Mouse (Mus musculus) heart, postnatal 0 days (tissue): ENCODE measurements at regions not wholly inside any gene's neighbourhood (a gene's known extent, or its start where the extent isn't known, plus 50 kb on each side); places are given as distances from the start of the nearest gene placed in this dataset.

Source experiments
- ATAC-seq: fragments of 200-750 bp; cut with Nextera tagmentation; 2 replicates; pipeline ENCODE4 v1.8.0; 2017; ENCODE audit warnings: low read depth, moderate number of reproducible peaks, moderate library complexity; ENCODE audit not compliant: insufficient read depth
- DNase-seq: peaks from one replicate; pipeline ENCODE4 v3.0.0-alpha.2; 2016; ENCODE audit warnings: low spot score
- H3K27ac ChIP-seq: fragments of 300-500 bp; sonication (generic); 2 replicates; pipeline ENCODE4 v1.5.1; 2014; ENCODE audit warnings: low read depth, mild to moderate bottlenecking
- H3K27me3 ChIP-seq: fragments of 300-500 bp; sonication (generic); 2 replicates; pipeline ENCODE4 v1.6.1; 2014; ENCODE audit warnings: low read length, mixed read lengths; ENCODE audit not compliant: control insufficient read depth, insufficient read depth
- H3K36me3 ChIP-seq: fragments of 300-500 bp; sonication (generic); replicated peaks from 2 replicates; pipeline ENCODE4 v1.6.1; 2014; ENCODE audit warnings: low read length, mixed read lengths; ENCODE audit not compliant: control insufficient read depth, insufficient read depth
- H3K4me1 ChIP-seq: fragments of 300-500 bp; sonication (generic); 2 replicates; pipeline ENCODE4 v1.6.1; 2014; ENCODE audit warnings: antibody characterized with exemption; ENCODE audit not compliant: control insufficient read depth, insufficient read depth
- H3K4me2 ChIP-seq: fragments of 300-500 bp; sonication (generic); 2 replicates; pipeline ENCODE4 v1.6.1; 2014; ENCODE audit warnings: low read depth, mild to moderate bottlenecking, low read length, moderate library complexity
- H3K4me3 ChIP-seq: fragments of 300-500 bp; sonication (generic); 2 replicates; pipeline ENCODE4 v1.5.1; 2014; ENCODE audit warnings: low read depth, low read length
- H3K9ac ChIP-seq: fragments of 300-500 bp; sonication (generic); replicated peaks from 2 replicates; pipeline ENCODE4 v1.6.1; 2014; ENCODE audit warnings: low read depth, low read length, mixed read lengths
- H3K9me3 ChIP-seq: fragments of 300-500 bp; sonication (generic); replicated peaks from 2 replicates; pipeline ENCODE4 v1.6.1; 2016; ENCODE audit warnings: low read length; ENCODE audit not compliant: control insufficient read depth
- CTCF ChIP-seq: IDR thresholded peaks from 2 replicates; pipeline ENCODE4 v1.5.1; 2016; ENCODE audit warnings: antibody characterized with exemption, control low read depth, low read depth
- EP300 ChIP-seq: IDR thresholded peaks from 2 replicates; pipeline ENCODE4 v1.6.1; 2016; ENCODE audit warnings: antibody characterized with exemption, low read depth
- WGBS: fragments of 180-500 bp; shearing (Covaris S2); extraction: QIAGEN DNeasy Blood & Tissue Kit; methylation state at CpG from one replicate; pipeline ENCODE4 v1.1.7; 2014; 5-methylcytosine and 5-hydroxymethylcytosine counted together

DNA sequence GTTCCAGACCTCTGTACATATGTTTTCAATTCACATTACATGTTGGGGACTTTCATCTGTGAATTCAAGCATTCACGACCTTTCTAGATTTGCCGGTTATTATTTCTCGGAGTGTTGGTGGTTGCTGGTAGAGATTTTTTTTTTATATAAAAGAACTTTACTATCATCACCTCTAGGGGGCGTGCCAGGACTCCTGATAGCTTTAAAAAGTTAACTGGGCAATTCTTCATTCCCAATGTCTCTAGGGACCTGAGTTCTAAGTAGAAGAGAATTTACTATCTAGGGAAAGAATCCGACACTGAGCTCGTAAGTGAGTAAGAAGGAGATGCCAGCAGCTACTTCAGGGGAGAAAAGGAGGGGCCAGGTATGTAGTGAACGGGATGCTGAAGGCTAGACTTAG lies 112.8 kb upstream of the Tmem45b start:
- DNase-seq = no peak
- no peak overlapping the region for H3K27ac ChIP-seq
- no peak overlapping the region for H3K9ac ChIP-seq
- no peaks in the 10 kb centered on the region for H3K9me3 ChIP-seq
- no peak overlapping the region for H3K4me3 ChIP-seq
- TF ChIP-seq CTCF (no peak), EP300 (no peak)
- H3K27me3 ChIP-seq = no peaks in the 10 kb centered on the region; the same call in 1 of the 2 replicates
- no peak for ATAC-seq
- no peaks in the 10 kb centered on the region for H3K4me1 ChIP-seq
- H3K36me3 ChIP-seq = no peaks in the 10 kb centered on the region
- H3K4me2 ChIP-seq = no peak overlapping the region
- WGBS = 61% methylated on average over 7 of the region's 7 CpGs

DNA sequence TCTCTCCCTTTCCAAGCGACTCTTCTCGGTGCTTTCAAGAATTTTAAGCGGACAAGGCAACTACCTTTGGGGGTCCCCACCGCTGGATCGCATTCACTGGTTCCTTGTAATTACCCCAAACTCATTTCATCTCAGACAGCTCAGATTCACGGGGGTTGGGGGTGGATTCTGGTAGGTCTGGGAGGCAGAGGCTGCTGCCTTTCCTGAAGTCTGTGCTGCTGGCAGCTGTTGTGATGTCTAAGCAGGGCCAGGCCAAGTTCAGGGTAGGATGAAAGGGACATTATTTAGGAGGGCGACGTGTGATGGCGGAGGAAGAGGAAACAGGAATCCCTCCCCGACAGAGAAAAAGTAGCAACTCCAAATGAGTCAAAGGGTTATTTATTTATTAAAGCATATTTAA lies 102.8 kb upstream of the Tmem45b start:
- H3K9ac ChIP-seq = no peak overlapping the region
- no peak overlapping the region for H3K4me3 ChIP-seq
- 71% methylated on average over 10 of the region's 10 CpGs for WGBS
- H3K4me1 ChIP-seq = no peaks in the 10 kb centered on the region
- no peak overlapping the region for H3K4me2 ChIP-seq
- no peaks in the 10 kb centered on the region for H3K36me3 ChIP-seq
- DNase-seq = no peak
- no peak overlapping the region for H3K27ac ChIP-seq
- ATAC-seq = no peak
- no peaks in the 10 kb centered on the region for H3K27me3 ChIP-seq
- no peak for TF ChIP-seq CTCF
- TF ChIP-seq EP300 = no peak
- H3K9me3 ChIP-seq = no peaks in the 10 kb centered on the region

DNA sequence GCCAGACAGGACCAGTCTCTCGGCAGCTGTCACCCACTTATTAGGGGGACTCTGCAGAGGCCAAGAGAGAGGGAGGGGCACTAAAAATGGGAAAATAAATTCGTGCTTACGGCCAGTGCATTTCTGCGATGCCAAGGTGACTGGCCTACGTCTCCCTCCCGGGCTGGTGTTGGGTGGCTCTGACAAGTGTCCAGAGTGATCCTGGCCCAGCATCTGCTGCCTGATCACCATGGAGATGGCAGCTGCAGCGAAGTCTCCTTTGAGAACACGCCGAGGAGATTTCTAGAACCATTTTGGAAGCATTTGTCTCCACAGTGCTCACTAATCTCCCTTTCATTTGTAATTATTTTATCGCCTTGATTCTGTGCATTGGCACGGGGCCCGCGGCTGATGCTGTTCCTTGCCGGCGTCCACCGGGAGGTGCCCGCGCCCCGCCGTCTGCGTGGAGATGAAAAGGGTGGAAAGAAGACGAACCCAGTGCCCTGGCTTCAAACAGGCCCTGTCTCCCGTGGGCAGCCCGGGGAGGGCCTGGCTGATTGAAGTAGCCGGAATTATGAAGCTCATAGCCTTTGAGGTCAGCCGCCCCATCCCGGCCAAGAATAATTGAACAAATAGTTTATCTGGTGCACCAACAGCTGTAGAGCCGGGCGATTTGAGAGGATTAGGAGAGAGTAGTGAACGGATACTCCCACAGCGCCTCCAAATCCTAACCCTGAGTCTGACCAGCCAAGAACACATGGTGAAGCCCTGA lies 102.2 kb upstream of the Tmem45b start:
- Histone ChIP-seq H3K9me3 (no peaks in the 10 kb centered on the region), H3K27me3 (no peaks in the 10 kb centered on the region), H3K4me3 (no peak overlapping the region), H3K27ac (no peak overlapping the region), H3K9ac (no peak overlapping the region), H3K4me2 (no peak overlapping the region), H3K36me3 (no peaks in the 10 kb centered on the region), H3K4me1 (no peaks in the 10 kb centered on the region)
- ATAC-seq (no peak), DNase-seq (no peak)
- WGBS = 72% methylated on average over 31 of the region's 31 CpGs
- TF ChIP-seq EP300 = no peak

DNA sequence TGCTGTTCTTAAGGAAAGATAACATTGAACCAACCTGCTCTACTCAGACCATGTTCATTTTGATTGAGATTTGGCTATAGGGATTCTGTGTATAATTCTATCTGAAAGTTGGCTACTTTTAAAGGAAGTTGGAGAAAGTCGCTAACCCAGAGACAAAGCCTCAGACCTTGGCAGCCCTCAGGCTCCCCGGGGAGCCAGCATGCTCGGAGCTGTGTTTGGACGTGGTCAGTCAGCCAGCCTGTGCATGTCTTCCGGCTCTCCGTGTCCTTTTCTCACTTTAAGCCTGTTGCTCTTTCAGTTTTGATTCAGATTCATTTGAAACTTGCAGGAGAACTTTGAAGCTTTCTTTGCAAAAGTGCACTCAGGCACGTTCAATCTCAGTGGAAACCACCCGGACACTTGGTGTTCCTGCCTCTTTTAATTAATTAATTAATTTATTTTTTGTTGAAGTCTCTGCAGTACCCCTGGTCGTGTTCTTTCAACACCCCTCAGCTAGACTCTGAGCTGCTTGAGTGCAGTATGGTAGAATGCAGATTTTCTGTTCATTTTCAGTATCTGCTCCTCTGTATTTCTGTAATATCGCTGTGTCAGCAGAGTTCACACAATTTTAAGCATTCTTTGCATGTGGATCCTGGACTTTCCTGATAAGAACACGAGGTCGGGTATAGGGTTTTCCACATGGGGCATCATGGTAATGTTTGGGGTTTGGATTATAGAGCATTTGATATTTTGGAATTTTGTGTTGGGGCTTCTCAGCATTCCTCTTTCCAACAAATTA lies 100.9 kb upstream of the Tmem45b start:
- no peak overlapping the region for H3K27ac ChIP-seq
- H3K36me3 ChIP-seq = no peaks in the 10 kb centered on the region
- TF ChIP-seq EP300 (no peak), CTCF (no peak)
- no peaks in the 10 kb centered on the region for H3K9me3 ChIP-seq
- DNase-seq (peak; percentile 39), ATAC-seq (no peak)
- no peak overlapping the region for H3K9ac ChIP-seq
- H3K4me2 ChIP-seq = no peak overlapping the region
- WGBS = 52% methylated on average over 12 of the region's 12 CpGs
- H3K4me3 ChIP-seq = no peak overlapping the region
- 0 out of 2 replicates have a peak, but pooled peaks cover 1% of the 10 kb centered on the region for H3K27me3 ChIP-seq
- H3K4me1 ChIP-seq = no peaks in the 10 kb centered on the region

DNA sequence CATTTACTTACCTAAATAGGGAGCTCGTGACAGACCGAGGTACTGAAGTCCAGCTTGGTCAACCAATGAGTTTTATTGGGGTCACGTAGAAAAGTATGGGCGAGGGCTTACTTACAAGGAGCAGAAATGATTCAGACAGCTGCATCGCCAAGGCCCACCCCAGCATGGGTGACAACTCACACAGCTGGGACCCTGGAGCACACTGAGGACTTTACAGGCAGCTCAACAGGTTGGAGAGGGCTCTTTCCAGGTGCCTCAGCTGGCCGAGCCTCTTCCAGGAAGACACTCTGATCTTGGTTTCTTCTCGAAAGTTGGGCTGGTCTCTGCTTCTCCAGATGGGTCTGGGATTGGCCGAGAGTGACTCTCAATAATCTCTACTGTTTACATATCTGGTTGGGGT lies 99.3 kb upstream of the Tmem45b start:
- no peak overlapping the region for H3K27ac ChIP-seq
- H3K9ac ChIP-seq = no peak overlapping the region
- H3K36me3 ChIP-seq = no peaks in the 10 kb centered on the region
- DNase-seq (no peak), ATAC-seq (no peak)
- peaks cover 6% of the 10 kb centered on the region; the same call in 1 of the 2 replicates for H3K27me3 ChIP-seq
- WGBS = 78% methylated on average over 8 of the region's 8 CpGs
- peaks cover 4% of the 10 kb centered on the region; the same call in 1 of the 2 replicates for H3K4me1 ChIP-seq
- H3K4me2 ChIP-seq = no peak overlapping the region
- H3K4me3 ChIP-seq = no peak overlapping the region
- TF ChIP-seq EP300 (no peak), CTCF (no peak)
- H3K9me3 ChIP-seq = no peaks in the 10 kb centered on the region
